Mouse (Mus musculus) limb, embryonic 12.5 days (tissue): ENCODE measurements at regions not wholly inside any gene's neighbourhood (a gene's known extent, or its start where the extent isn't known, plus 50 kb on each side); places are given as distances from the start of the nearest gene placed in this dataset.

Experiments used
- ATAC-seq: fragments of 200-750 bp; cut with Nextera tagmentation; 2 replicates; pipeline ENCODE4 v1.8.0; 2017; ENCODE audit warnings: low read depth, moderate TSS enrichment; ENCODE audit not compliant: insufficient number of reproducible peaks, insufficient read depth, low FRiP score, low TSS enrichment
- H3K27ac ChIP-seq: fragments of 300-500 bp; sonication (generic); 2 replicates; pipeline ENCODE4 v1.5.1; 2016; ENCODE audit warnings: mild to moderate bottlenecking, moderate library complexity
- H3K27me3 ChIP-seq: fragments of 300-500 bp; sonication (generic); 2 replicates; pipeline ENCODE4 v1.6.1; 2016; ENCODE audit warnings: mild to moderate bottlenecking, moderate library complexity
- H3K36me3 ChIP-seq: fragments of 300-500 bp; sonication (generic); 2 replicates; pipeline ENCODE4 v1.6.1; 2016; ENCODE audit warnings: mild to moderate bottlenecking, moderate library complexity
- H3K4me1 ChIP-seq: fragments of 300-500 bp; sonication (generic); replicated peaks from 2 replicates; pipeline ENCODE4 v1.6.1; 2016
- H3K4me2 ChIP-seq: fragments of 300-500 bp; sonication (generic); 2 replicates; pipeline ENCODE4 v1.6.1; 2016; ENCODE audit warnings: mild to moderate bottlenecking, moderate library complexity
- H3K4me3 ChIP-seq: fragments of 300-500 bp; sonication (generic); replicated peaks from 2 replicates; pipeline ENCODE4 v1.5.1; 2016; ENCODE audit warnings: mild to moderate bottlenecking
- H3K9ac ChIP-seq: fragments of 300-500 bp; sonication (generic); replicated peaks from 2 replicates; pipeline ENCODE4 v1.6.1; 2016; ENCODE audit warnings: mild to moderate bottlenecking, moderate library complexity
- H3K9me3 ChIP-seq: fragments of 300-500 bp; sonication (generic); 2 replicates; pipeline ENCODE4 v1.6.1; 2016; ENCODE audit warnings: mild to moderate bottlenecking, moderate library complexity
- WGBS: fragments of 180-500 bp; shearing (Covaris S2); methylation state at CpG from one replicate; pipeline ENCODE4 v1.1.7; 2016; 5-methylcytosine and 5-hydroxymethylcytosine counted together

- no peak overlapping the region for H3K4me3 ChIP-seq
- WGBS, result 54% methylated on average over 1 of the region's 1 CpGs
- H3K36me3 ChIP-seq, result no peaks in the 10 kb centered on the region
- no peak overlapping the region for H3K27ac ChIP-seq
- H3K9me3 ChIP-seq, result no peaks in the 10 kb centered on the region
- H3K27me3 ChIP-seq, result no peaks in the 10 kb centered on the region
- no peak overlapping the region for H3K9ac ChIP-seq
- no peak for ATAC-seq
- H3K4me1 ChIP-seq, result no peaks in the 10 kb centered on the region
- no peak overlapping the region for H3K4me2 ChIP-seq
Observed at GRCm38 (mm10) chr4:64632189-64632588, 491.8 kb upstream of the Pappa start.

GRCm38 (mm10) chr4:64635256-64635962 lies 488.6 kb upstream of the Pappa start:
- H3K36me3 ChIP-seq, result no peaks in the 10 kb centered on the region
- 88% methylated on average over 2 of the region's 2 CpGs for WGBS
- no peaks in the 10 kb centered on the region for H3K9me3 ChIP-seq
- no peak overlapping the region for H3K4me3 ChIP-seq
- peak overlapping the region; percentile 3; the same call in 1 of the 2 replicates for H3K27ac ChIP-seq
- H3K27me3 ChIP-seq, result no peaks in the 10 kb centered on the region
- no peak for ATAC-seq
- no peak overlapping the region for H3K4me2 ChIP-seq
- no peak overlapping the region for H3K9ac ChIP-seq
- H3K4me1 ChIP-seq, result no peaks in the 10 kb centered on the region

- Histone ChIP-seq H3K27me3 (no peaks in the 10 kb centered on the region), H3K9me3 (no peaks in the 10 kb centered on the region), H3K4me2 (no peak overlapping the region), H3K27ac (no peak overlapping the region), H3K9ac (no peak overlapping the region), H3K36me3 (no peaks in the 10 kb centered on the region), H3K4me1 (no peaks in the 10 kb centered on the region), H3K4me3 (no peak overlapping the region)
- no peak for ATAC-seq
- 86% methylated on average over 3 of the region's 3 CpGs for WGBS
Observed at GRCm38 (mm10) chr4:64640056-64640455, 483.9 kb upstream of the Pappa start.

GRCm38 (mm10) chr4:64640976-64641375 lies 483.0 kb upstream of the Pappa start:
- Histone ChIP-seq H3K27me3 (no peaks in the 10 kb centered on the region), H3K4me2 (no peak overlapping the region), H3K4me1 (no peaks in the 10 kb centered on the region), H3K9me3 (no peaks in the 10 kb centered on the region), H3K36me3 (no peaks in the 10 kb centered on the region), H3K4me3 (no peak overlapping the region), H3K9ac (no peak overlapping the region), H3K27ac (no peak overlapping the region)
- WGBS, result 78% methylated on average over 1 of the region's 1 CpGs
- ATAC-seq, result no peak

DNA sequence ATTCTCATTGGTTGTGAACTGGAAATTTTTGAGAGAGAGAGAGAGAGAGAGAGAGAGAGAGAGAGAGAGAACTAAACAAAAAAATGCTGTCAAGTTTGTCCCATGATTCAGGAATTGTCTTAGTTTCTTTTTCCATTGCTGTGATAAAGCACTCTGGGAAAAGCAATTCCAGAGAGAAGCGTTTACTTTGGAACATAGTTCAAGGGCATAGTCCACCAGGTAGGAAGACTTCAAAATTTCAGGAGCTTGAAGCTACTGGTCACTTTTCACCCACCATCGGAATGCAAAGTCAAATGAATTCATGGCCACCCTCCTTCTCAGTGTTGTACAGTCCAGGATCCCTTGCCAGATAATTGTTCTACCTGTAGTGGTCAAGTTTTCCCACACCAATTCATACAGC lies 478.8 kb upstream of the Pappa start:
- no peaks in the 10 kb centered on the region for H3K4me1 ChIP-seq
- H3K4me3 ChIP-seq, result no peak overlapping the region
- no peak for ATAC-seq
- H3K36me3 ChIP-seq, result no peaks in the 10 kb centered on the region
- WGBS, result 88% methylated on average over 2 of the region's 2 CpGs
- H3K27me3 ChIP-seq, result no peaks in the 10 kb centered on the region
- no peaks in the 10 kb centered on the region for H3K9me3 ChIP-seq
- no peak overlapping the region for H3K4me2 ChIP-seq
- H3K27ac ChIP-seq, result no peak overlapping the region
- H3K9ac ChIP-seq, result no peak overlapping the region

DNA sequence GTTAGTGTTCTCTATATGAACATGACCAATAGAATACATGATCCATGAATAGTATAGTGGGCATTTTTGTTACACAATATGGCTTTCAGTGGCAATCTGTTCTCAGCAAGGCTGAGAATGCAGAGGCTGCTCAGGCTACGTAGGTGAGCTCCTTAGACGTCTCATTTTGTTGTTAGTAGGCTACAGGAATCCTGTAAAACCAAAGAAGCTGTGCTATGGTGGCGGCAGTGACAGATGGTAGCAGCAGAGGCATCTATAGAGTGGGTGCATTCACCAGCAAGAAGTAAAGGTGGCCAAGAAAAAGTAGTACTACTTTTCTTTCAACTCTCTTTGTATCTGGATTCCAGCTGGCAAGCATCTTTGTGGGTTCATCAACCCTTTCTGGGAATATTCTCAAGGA lies 469.8 kb upstream of the Pappa start:
- 82% methylated on average over 3 of the region's 3 CpGs for WGBS
- no peaks in the 10 kb centered on the region for H3K9me3 ChIP-seq
- no peak overlapping the region for H3K4me3 ChIP-seq
- no peak overlapping the region for H3K4me2 ChIP-seq
- no peaks in the 10 kb centered on the region for H3K36me3 ChIP-seq
- no peaks in the 10 kb centered on the region for H3K4me1 ChIP-seq
- ATAC-seq, result no peak
- H3K27ac ChIP-seq, result no peak overlapping the region
- H3K9ac ChIP-seq, result no peak overlapping the region
- H3K27me3 ChIP-seq, result no peaks in the 10 kb centered on the region

DNA sequence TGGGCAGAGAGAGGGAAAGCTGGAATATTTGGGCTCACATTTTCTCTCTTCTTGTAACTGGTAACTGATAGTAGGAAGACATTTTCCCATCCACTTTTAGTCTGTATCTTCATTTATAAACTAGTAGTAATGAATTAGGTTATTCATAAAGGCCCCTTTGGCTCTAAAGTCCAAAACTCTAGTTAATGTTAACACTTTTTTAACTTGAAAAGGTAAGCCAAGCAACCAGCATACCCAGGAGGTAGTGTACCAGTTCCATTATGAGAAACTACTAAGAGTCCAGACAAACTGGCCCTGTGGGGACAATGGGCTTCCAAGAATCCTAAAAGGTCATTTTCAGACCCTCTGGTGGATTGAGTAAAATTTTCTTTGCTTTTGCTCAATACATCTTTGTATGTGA lies 468.4 kb upstream of the Pappa start:
- no peaks in the 10 kb centered on the region for H3K4me1 ChIP-seq
- no peak overlapping the region for H3K9ac ChIP-seq
- no peaks in the 10 kb centered on the region for H3K27me3 ChIP-seq
- H3K9me3 ChIP-seq, result no peaks in the 10 kb centered on the region
- H3K36me3 ChIP-seq, result no peaks in the 10 kb centered on the region
- no peak overlapping the region for H3K27ac ChIP-seq
- H3K4me2 ChIP-seq, result no peak overlapping the region
- ATAC-seq, result no peak
- H3K4me3 ChIP-seq, result no peak overlapping the region

DNA sequence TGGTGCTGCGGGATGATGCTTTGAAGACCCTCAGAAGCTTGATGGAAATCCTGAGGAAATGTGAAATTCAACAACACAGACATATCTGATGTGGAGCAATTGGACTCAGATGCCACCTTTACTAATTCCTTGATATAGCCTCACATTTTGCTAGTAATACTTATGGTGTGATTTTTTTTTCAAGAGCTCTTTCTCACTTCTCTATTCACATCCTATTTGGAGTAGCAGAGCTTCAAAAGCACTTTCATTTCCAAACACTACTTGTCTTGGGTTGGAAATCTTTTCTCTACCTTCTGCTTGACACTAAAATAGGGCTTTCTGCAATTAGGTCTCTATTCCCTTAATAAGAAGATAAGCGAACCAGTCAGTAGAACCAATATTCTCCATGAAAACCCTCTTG lies 460.3 kb upstream of the Pappa start:
- H3K4me3 ChIP-seq, result no peak overlapping the region
- no peaks in the 10 kb centered on the region for H3K4me1 ChIP-seq
- no peak overlapping the region for H3K4me2 ChIP-seq
- H3K9me3 ChIP-seq, result no peaks in the 10 kb centered on the region
- H3K27me3 ChIP-seq, result no peaks in the 10 kb centered on the region
- WGBS, result 90% methylated on average over 2 of the region's 2 CpGs
- ATAC-seq, result no peak
- H3K27ac ChIP-seq, result no peak overlapping the region
- H3K9ac ChIP-seq, result no peak overlapping the region
- no peaks in the 10 kb centered on the region for H3K36me3 ChIP-seq

- Histone ChIP-seq H3K4me3 (no peak overlapping the region), H3K4me2 (no peak overlapping the region), H3K27me3 (no peaks in the 10 kb centered on the region), H3K9me3 (no peaks in the 10 kb centered on the region), H3K27ac (no peak overlapping the region), H3K9ac (no peak overlapping the region), H3K4me1 (no peaks in the 10 kb centered on the region), H3K36me3 (no peaks in the 10 kb centered on the region)
- 85% methylated on average over 3 of the region's 3 CpGs for WGBS
- no peak for ATAC-seq
Observed at GRCm38 (mm10) chr4:64667998-64668397, 456.0 kb upstream of the Pappa start.

DNA sequence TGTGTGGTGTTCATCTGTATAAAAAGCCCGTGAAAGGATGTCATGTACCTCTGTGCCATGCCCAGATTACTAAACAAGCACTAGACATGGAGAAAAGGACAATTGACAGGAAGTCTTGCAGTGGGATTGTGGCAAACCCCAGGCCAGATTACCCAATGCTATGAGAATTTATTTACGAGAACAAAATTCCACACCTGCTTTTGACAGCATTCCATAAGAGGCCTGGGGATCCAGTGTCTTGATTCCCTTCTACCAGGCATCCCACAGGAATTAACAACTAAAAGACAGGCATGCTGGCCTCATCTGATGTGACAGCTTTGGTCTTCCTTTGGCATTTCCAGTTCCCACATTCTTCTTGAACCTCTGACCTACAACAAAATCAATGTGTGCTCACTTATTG lies 454.3 kb upstream of the Pappa start:
- Histone ChIP-seq H3K4me2 (no peak overlapping the region), H3K9me3 (no peaks in the 10 kb centered on the region), H3K36me3 (no peaks in the 10 kb centered on the region), H3K9ac (no peak overlapping the region), H3K4me3 (no peak overlapping the region), H3K27me3 (no peaks in the 10 kb centered on the region), H3K4me1 (no peaks in the 10 kb centered on the region), H3K27ac (no peak overlapping the region)
- WGBS, result 73% methylated on average over 2 of the region's 2 CpGs
- ATAC-seq, result no peak

DNA sequence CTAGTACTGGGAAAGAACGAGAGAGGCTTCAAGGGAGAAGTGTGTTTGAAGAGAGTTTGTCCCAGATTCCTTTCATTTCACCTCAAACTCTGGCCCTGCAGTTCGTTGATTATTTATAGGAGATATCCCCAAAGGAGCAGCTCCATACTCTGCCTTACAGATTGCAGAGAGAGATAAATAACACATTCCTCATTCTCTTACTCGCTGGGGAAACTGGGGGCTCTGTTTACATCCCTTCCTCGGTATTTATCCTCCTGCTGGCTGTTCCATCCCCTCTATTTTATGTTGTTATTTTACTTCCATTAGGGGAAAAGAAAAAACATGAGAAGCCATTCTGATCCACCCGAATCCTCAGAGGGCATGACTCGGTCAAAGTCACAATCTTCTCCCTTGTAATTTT lies 447.5 kb upstream of the Pappa start:
- 61% methylated on average over 6 of the region's 6 CpGs for WGBS

DNA sequence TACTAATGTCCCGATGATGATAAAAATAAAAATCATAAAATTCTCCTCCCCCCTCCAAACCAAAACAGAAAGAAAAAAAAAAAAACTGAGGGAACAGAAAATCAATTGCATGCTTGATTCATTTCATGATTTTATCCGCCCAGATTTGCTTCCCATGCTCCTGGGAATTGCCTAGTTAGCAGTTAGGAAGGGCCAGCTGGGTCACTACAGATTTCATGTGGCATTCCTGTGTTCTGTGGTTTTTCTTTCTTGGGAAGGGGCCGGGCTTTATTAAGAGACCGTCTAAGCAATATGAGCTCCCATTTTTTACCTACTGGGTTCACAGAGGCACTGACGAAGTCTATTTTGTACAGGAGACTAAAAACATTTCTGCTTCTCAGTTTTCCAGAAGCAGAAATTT lies 447.1 kb upstream of the Pappa start:
- H3K9me3 ChIP-seq, result no peaks in the 10 kb centered on the region
- H3K27me3 ChIP-seq, result no peaks in the 10 kb centered on the region
- no peak overlapping the region for H3K9ac ChIP-seq
- H3K36me3 ChIP-seq, result no peaks in the 10 kb centered on the region
- 73% methylated on average over 5 of the region's 5 CpGs for WGBS
- no peak overlapping the region for H3K4me2 ChIP-seq
- no peak overlapping the region for H3K27ac ChIP-seq
- no peak for ATAC-seq
- no peaks in the 10 kb centered on the region for H3K4me1 ChIP-seq
- H3K4me3 ChIP-seq, result no peak overlapping the region

More for the DNA sequence above, 447.5 kb upstream of the Pappa start:
- Histone ChIP-seq H3K27ac (no peak overlapping the region), H3K9me3 (no peaks in the 10 kb centered on the region), H3K36me3 (no peaks in the 10 kb centered on the region), H3K27me3 (no peaks in the 10 kb centered on the region), H3K4me2 (no peak overlapping the region), H3K4me1 (no peaks in the 10 kb centered on the region), H3K9ac (no peak overlapping the region), H3K4me3 (no peak overlapping the region)
- ATAC-seq, result no peak
